Mouse (Mus musculus): ENCODE data around the gene Sav1.

Gene Sav1

DNA sequence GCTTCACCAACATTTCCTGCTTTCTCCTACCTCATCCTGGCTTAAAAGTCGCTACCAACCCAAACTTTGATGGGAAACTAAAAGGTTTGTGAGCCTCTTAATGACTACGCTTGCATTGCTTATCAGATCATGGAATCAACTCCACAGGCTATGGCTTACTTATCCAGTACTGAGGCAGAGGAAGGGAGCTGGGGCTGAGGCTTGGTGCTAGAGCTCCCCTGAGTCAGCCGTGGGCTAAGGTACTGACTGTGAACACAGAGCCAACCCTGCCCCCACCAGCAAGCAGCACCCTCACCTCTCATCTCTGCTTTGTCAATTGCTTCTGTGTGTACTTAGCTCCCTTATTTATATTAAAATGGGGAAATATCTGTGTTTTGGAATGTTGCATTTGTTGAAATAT, 39.3 kb downstream of the Sav1 start:
- no peak for DNase-seq

DNA sequence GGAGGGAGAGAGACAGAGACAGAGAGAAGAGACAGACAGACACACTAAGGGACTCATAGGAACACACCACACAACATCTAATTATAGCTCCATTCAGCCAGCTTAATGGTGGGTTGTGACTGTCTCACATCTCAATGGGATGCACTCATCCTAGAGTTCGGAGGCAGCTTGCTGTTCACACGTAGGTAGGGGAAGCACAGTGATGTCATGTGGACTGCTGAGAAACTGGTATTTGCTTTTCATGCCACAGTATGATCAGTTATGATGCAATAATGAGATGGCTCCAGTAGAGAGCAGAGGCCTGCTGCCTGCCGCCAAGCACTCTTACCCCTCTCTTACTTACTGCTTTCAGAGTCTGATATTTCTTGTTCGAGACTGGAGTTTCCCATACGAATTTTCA, 40.9 kb downstream of the Sav1 start:
- no peak for DNase-seq

DNA sequence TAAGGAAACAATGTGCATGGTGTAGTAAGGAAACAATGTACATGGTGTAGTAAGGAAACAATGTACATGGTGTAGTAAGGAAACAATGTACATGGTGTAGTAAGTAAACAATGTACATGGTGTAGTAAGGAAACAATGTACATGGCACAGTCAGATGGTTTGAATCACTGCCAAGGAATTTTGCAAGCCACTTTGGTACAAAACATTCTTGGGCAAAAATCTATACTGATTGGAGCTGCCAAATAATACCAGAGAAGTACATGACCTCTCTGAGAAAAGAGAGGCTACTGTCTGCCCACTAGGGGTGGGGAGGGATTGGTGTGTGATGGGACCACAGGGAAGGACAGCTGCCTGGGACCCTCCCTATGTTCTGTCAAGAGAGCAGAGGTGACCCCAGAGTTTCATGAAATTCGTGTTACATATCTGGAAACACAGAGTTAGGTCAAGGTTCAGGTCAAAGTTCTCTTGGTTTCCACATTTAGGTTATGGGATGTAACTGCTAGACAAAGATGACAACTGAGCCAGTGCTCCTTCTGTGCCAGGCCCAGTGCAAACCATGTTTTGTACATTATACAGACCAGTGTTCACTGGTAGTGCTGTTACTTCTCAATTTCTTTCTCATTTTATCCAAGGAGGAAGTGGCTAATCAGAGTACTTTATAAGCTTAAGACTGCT, 45.0 kb downstream of the Sav1 start:
- no peak for DNase-seq

DNA sequence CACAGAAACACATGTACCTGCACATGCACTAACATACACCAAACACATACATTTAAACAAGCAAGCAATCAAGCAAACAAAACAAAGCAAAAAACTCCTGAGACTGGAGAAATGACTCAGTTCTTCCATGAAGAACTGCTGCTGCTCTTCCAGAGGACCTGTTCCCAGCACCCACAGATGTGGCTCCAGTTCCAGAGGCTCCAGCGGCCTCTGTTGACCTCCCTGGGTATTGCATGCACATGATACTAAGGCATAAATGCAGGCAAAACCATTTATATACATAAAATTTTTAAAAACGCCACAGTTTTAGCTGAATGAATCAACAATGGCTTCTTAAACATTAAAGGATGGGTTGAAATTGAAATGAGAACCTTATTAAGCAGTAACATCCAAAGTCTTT, 47.5 kb downstream of the Sav1 start:
- no peak for DNase-seq

DNA sequence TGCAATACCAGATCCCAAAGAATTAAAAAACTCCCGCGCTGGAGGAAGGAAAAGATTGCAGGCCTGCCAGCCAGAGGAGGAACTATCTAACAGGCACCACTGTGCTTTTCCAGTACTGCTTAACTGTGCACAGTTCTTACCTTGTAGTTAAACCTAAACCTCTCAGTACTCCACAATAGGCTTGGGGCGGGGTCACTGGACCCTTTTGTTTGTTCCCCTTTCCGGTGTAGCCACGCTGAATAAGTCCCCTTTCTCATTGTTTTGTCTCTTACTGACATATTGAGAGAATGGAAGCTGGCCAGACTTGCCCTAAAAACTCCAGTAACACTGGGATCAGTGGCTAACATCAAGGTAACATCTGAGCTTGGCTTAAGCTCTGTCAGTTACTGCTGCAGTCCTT, 49.1 kb downstream of the Sav1 start:
- no peak for DNase-seq

DNA sequence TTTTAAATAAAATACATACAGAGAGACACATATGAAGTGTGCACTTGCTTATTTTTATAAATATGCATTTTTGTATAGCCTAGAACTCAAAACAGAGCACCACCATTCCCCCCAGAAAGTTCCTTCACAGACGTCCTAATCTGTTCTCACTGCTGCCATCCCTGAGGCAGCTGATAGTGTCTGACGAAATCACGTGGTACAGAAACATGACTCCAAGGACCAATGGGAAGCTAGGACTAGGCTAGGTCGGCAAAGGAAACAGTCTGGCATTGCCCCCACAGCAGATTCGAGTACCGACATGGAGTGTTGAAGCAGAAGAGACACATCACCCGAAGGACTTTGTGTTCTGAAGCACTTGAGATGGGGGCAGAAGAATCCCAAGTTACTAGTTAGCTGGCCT, 60.1 kb downstream of the Sav1 start:
- DNase-seq, result no peak

DNA sequence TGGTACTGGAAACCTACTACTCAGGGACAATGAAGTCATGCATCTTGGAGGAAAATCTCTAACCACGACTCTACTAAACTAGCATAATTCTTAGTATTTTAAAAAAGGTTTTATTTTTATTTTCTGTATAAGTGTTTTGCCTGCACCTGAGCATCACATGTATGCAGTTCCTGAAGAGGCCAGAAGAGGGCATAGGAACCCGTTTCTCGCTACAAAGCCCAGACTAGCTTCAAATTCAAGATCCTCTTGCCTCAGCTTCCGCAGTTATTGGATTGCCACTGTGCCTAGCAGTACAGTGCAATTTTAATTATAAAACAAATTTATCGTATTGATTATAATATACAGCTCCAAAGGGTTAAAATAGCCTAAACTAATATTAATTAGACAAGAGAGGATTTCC, 62.8 kb downstream of the Sav1 start:
- no peak for DNase-seq

DNA sequence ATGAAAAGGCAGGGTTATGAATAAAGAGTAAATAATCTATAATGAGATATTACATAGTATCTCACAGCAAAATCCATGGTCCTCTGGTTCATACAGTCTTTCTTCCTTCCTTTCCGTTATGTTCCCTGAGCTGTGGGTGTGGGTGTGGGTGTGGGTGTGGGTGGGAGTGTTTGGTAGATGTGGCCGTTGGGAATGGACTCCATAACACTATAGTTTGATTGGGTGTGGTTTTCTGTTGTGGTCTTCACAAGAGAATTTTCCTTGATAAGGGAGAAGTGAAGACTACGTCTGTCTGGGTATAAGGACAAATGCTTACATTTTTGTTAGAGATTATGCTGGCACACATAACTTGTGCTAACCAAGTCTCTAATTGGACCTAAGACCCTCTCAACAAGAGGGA, 63.2 kb downstream of the Sav1 start:
- DNase-seq, result no peak

DNA sequence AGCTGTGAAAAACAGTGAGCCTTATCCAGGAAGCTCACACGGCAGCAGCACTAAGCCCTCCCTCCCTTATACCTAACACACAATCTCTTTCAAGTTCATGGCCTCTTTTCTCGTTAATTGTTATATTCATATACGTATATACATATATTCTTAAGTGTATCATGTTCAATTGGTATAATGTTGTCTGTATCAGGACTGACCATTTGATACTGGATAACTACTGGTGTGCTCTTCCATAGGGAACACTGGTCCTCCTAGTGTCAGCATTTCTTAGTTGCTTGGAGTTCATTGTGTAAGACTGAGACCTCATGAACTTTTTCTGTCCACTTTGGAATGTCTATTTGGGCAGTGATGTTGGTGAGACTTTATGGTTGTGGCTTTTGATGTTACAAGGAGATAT, 63.7 kb downstream of the Sav1 start:
- DNase-seq, result no peak

DNA sequence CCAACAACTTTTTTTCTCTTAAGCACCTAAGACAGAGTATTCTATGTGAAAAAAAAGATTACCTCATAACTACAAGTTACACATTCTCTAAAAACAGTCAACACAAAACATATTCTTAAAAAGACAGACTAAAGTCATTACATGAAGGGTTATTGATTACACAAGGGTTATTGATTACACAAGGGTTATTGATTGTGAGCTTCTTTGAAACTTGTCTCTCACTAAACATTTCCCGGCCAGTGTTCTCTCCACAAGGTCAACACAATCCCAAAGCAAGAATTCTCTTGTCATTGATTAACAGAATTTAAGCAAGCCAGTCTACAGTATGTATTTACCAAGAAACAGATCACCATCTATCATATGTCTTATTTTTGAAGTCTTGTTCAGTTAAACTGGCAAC, 64.7 kb downstream of the Sav1 start:
- DNase-seq, result no peak

DNA sequence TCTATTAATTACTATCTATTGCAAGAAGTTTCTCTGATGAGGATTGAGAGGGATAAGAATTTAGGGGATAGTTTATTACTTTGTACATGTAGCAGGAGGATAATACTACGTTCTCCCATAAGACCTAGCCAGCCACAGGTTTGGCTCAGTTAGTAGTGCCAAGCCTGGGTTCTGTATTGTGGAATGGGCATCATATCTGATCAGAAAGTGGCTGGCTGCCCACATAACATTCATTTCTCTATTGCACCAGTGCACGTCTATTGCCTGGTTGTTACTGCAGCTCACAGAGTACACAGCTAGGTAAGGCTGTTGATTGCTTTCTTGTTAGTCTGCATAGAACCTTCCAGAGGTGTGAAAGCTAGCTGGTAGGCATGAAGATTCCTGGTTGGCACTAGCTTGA, 68.9 kb downstream of the Sav1 start:
- DNase-seq, result no peak
